Mouse (Mus musculus) thymus, postnatal 14 days (tissue): Measurements from ENCODE around the gene Nrk.

Source experiments
- DNase-seq: peaks from one replicate; pipeline ENCODE4 v3.0.0; 2021

Gene Nrk

DNA sequence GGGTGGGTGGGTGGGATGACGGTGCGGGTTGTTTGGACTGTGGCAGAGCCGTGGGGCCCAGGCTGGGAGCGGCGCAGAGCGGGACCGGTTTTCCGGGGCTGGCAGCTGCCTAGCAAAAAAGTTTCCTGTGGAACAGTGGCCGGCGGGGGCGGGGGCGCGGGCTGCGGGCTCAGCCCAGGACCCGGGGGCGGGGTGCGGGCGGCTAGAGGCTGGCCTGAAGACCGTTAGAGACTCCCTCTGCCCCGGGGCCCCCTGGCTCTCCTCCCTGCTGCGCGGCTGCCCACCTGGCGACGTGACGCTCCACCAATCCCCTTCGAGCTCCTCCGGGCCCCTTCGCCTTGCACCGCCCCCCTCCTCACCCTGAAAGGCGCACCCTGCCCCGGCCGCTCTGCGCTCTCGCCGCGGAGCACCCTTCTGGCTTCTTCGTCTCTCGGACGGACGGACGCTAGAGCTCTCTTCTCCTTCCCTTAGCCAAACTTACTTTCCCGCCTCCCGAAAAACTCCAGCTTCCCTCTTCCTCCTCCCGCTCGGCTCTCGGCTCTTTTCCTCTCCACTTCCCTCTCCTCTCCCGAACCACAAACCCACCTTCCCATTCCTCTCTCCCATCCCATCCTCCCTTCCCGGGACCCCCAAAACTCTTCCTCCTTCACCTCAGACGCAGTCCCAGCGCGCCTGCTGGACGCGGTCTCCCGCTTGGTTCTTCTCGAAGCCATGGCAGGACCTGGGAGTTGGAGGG is at the start of gene Nrk:
Nrk (plus strand) TSS at position 390 of the 736 bp plus-strand sequence.
- no peak for DNase-seq

DNA sequence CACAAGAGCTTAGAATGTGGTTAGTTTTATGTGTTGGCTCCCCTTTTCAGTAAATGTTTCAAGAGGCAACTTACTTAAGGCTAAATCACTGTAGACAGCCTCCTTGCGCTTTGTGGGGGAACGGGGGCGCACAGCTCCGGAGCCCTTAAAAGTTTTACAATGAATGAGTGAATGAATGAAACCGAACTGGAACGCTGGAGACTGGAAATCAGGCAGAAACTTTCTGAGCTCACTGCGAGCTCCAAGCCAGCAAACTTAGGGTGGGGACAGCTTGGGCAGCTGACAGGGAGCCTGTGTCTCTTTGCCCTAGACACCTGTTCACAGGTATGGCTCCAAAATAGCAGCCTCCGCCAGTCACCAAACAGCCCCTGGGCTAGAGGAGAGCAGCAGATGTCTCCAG is 864 bp upstream of the Nrk start:
- DNase-seq, result no peak

DNA sequence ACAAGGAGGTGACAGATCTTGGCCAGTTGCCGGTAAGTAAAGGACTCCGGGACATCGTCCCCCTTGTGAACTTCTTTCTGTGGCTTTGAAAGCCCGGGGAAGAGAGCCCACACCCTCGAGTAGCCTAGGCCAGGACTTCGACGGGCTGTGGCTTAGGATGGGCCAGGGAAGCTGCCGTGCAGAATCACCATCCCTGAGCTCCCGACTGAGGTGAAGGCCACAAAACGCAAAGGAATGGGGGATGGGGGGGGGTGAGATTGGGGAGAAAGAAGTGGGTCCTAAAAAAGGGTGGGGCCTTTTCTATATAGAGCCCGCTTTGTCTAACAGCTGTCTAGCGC is 516 bp downstream of the Nrk start:
- DNase-seq, result no peak

DNA sequence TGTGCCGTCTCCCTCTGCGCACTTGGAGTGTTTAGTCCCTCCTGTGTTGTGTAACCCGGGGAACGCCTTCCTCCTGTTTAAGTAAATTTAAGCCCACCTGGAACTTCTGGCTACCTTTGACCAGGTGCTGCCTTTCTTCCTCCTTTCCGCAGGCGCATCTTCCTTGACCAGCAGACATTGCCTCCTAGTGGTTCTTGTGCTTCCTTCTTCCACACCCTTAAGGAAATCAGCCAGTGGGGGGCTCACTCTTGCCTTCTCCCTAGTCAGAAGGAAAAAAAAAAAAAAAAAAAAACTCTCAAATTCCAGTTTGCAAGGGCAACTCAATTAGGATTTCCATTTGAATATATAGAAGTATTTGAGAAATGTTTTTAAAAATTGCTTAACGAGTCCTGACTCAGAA is 4.8 kb downstream of the Nrk start:
- DNase-seq, result no peak

DNA sequence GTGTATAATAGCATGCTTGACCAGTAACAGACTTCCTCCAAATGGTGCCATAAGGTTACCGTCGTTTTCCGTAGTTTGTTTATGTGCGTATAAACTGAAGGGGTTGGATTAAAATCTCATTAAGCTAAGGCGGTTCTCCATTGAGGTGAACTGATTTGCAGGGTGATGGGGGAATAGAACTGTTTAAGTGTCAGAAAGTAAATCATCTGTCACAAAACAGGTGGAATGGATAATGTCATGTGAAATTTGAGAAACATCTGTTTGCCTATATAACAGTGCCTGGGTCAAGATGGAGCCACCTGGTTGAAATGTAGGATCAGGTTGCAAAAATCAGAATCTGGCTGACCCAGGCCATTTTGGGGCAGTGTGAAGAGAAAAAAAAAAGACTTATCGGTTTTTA is 29.7 kb downstream of the Nrk start:
- DNase-seq, result no peak

DNA sequence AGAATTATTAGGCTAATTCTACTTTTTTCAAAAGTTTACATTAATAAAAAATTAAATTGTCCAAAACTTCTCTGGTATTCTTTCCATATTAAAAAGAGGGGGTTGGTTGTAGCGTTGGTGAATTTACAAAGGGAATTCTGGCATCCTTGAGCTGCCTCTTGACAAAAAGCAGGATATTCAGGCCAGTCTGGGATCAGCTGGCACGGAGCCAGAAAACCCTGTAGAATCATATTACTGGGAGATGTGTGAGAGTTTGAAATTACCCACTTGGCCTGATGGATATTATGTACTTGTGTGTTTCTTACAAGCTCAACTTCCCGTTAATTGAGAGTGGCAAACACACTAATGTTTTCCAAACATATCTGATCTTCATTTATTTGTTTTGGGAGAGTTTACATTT is 46.5 kb downstream of the Nrk start:
- DNase-seq, result no peak

DNA sequence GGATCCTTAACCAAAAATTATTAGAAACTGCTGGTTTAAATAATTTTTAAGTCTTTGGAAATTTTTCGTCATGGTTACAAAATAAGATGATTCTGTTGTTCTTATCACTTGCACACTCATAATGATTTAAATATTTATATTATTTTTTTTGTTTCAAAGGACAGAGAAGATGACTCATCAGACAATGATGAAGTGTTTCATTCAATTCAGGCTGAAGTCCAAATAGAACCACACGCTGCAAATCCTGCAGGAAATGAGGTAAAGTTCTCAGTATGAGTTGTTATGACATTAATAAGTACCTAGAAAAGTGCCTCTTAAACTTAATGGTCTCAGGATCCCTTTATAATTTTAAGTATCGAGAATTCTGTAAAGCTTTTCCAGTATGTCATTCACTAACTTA is 64.3 kb downstream of the Nrk start:
- no peak for DNase-seq

DNA sequence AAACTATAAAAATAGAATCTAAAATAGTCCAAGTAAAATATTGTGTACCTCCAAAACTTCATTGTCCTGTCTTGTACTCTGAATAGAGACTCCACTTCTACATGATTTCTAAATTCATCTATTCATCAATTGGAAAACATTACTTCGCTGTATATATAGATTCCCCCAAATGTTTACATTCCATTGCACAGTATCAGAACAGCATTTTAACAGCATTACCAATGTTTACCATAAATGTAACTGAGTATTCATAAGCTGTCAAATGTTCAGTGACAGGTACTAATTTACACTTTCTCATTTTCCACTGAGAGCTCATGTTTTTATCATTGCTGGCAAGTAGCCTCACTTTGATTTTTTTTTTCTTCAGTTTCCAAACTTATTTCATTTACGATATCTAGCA is 65.0 kb downstream of the Nrk start:
- DNase-seq, result no peak

DNA sequence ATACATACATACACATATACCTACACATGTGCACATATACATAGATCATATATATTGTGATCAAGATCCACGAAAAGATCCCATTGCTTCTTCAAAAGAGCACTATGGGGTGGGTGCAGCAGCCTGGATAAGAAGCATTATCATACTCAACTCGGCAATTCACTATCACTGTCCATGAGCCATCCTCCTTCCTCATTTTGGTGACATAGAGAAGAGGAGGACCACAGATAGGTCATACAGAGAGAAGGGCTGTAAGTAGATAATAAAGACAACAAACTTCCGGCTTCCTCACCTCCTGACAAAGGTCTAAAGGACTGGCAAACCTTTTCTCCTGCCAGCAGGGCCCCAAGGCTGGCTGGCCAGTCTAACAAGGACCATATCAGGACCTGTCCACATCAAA is 100.3 kb downstream of the Nrk start:
- no peak for DNase-seq

DNA sequence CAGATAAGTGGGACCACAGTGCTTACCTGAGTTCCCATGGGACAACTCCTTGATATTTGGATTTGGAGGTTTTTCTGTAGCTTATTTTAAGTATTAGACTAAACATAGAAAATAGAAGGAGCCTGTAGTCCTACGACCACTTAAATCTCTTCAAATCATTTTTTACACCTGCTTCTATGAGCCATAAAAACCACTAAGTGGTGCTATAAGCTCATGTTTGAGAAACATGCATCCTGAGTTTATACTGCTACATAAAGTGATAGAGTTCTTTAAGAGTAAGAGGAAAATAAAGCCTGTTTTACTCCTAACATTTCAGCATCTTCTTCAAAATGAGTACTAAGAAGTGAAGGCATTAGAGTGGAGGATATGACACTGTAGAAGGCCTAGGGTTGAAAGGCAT is 102.3 kb downstream of the Nrk start:
- no peak for DNase-seq

DNA sequence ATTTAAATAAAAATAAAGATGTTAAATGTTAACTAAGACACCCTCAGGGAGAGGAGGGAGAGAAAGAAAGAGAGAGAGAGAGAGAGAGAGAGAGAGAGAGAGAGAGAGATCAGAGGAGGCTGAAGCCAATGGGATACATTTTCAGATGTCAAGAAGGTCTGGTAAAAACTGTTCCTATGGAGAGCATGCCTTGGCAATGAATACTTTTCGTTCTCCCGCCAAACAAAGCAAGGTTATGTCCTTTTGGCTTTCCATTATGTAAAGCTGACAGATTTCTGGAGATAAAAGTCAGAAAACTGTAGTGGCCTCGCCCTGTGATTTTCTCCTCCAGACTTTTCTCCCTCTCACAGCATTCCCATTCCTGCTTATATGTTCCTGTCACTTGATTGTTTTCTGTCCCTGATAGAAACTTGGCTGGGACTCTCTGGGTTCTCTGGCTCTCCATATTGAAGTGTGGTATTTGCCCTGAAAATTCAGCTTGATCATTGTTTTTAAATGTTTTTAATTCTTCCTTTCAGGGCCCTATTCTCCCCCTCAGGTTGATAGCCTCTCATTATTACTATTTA is 112.4 kb downstream of the Nrk start:
- no peak for DNase-seq

DNA sequence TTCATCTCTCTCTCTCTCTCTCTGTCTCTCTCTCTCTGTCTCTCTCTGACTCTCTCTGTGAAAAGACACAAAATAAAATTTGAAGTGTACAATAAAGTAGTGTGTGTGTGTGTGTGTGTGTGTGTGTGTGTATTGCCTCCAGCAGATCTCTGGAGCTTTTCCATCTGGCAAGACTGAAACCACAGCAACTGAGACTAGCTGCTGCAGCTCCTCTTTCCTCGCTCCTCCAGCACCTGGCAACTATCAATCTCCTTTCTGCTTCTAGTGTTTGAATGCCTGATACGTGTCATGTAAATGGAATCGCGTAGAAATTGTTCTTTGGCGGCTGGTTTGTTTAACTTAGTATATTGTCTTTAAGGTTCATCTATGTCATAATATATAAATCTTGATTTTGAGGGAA is 113.1 kb downstream of the Nrk start:
- DNase-seq, result no peak

DNA sequence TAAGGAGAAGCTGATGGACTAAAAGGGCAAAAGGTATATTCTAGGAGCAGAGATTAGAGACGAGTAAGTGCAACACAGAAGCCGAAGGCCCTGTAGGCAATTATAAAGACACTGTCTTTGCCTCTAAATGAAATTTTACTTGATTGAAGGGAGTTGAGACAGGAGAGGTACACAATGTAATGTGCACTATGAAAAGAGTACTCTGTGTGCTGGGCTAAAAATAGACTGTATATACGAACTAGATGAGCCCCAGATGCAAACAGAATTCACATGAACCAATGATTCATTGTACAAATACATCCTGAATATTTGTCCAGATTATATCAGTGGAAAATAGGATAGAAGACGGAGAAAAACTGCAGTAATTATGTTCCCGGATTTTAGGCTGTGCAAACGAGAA is 113.7 kb downstream of the Nrk start:
- DNase-seq, result no peak

DNA sequence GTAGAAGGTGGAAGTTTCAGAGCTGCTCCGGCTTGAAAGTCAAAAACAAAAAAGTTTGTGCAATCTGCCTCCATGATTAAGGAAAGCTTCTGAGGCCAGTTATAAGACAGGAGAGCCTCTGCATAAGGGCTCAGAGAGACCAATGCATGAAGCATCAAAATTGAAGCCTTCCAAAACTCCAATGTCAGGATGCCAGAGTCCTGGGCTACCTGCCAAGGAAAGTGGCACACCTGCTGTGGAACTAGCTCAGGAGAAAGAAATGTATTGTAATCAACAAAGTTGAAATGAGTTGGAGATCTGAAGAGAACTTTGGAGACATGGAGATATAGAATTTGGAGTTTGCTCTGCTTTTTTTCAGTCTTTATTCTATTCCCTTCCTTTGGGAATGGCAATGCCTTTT is 123.4 kb downstream of the Nrk start:
- no peak for DNase-seq

DNA sequence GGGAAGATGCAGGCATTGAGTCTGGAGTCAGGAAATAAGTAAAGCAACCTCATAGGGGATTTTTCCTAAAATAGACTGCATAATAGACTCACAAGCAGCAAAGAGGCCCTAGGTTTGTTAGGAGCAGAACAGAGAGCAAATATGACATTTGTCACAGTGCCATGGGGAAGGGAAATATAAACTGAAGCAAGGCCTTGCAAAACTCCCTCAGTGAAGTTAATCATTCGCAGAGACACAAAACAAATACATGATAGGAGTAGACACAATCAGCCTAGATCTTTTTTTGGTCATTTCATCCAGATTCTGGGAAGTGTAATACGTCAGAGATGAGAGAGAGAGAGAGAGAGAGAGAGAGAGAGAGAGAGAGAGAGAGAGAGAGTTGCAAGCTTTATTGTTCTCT is 125.1 kb downstream of the Nrk start:
- no peak for DNase-seq

DNA sequence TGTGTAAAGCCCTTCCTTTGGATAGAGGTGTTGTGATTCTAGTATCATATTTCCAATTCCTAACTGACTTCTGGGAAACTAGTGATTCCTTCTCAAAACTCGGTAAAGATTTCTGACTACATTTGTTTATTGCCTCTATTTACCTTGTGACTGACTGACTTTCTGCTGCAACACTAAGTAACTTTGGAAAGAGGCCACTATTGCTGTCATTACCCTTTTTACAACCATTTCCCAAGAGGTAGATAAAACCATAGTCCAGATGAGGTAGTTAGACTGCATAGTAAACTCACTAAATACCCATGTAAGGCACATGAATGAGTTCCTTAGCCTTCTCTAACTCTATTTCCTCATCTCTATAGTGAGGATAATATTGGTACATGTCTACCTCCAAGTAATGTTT is 126.9 kb downstream of the Nrk start:
- DNase-seq, result no peak

DNA sequence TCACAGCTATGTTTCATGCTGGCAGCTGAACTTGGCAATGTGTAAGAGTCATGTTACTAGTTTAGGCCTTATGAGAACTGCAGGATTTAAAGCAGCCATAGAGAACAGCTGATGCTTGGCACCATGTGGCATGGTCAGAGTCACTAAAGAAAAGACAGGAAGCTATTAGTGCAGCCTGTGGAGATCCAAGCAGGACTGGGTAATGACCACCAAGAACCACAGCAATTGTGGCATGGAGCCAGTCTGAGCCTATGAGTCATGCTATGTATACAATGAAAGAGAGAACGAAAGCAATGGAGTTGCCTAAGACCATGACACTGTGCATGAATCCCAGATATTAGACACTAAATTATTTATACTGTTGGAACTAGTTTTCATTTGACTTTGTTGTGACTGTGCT is 137.7 kb downstream of the Nrk start:
- no peak for DNase-seq

DNA sequence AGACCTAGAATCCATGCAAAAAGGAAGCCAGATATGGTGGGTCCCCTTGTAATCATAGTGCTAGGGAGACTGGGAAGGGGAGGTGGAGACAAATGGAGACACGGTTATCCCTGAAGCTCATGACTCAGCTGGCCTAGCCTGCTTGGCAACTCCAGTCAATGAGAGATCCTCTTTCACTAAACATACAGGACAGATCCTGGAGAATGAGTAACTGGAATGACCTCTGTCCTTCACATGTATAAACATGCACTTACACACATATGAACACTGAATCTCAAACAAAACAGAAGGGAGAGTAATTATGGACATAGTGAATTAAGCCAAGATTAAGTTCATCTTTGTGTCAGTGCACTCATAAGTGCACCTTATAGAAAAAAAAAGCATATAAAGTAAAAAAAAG is 138.9 kb downstream of the Nrk start:
- DNase-seq, result no peak
